Mouse (Mus musculus): ENCODE data around the gene Gm5485. TPM values are rescaled to one million over a fixed set of nuclear protein-coding genes. Genes with fewer than 3 reads are reported as not detected.

Gene Gm5485
- total RNA-seq, 2 experiments from 2014 or later, result not detected

- intact Hi-C loops (cut with DNase I; ENCODE audit: low total_unique reads), result no loop called here
- DNase-seq, result no peak
Observed at GRCm38 (mm10) chr16:48383582-48384257, 28.5 kb downstream of the Gm5485 start.

GRCm38 (mm10) chr16:48373711-48374485 lies 38.3 kb downstream of the Gm5485 start:
- DNase-seq, result no peak
- intact Hi-C loops (cut with DNase I; ENCODE audit: low total_unique reads), result no loop called here

- intact Hi-C loops (cut with DNase I; ENCODE audit: low total_unique reads), result no loop called here
- DNase-seq, result no peak
Observed at GRCm38 (mm10) chr16:48372461-48372860, 39.8 kb downstream of the Gm5485 start.

DNA sequence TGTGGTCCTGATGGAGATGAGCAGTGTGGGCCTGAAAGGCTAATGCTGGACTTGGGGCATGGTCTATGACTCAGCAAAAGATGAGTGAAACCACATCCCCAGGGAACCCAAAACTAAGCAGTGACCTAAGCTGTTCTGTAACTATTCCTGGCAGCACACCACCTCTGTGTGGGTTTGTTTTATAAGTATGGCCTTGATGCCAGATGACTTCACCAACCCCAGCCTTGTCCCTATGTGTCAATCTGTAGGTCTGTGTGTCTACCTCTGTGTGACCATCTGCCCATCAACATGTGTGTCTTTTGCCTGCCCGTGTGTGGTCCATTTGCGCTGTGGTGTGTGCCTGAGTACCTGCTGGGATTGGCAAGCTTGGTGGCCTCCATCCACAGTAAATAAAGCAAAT lies 44.1 kb downstream of the Gm5485 start:
- no peak for DNase-seq
- intact Hi-C loops (cut with DNase I; ENCODE audit: low total_unique reads), result no loop called here

- no peak for DNase-seq
Observed at GRCm38 (mm10) chr16:48366801-48367200, 45.4 kb downstream of the Gm5485 start.

GRCm38 (mm10) chr16:48360887-48361286 lies 51.3 kb downstream of the Gm5485 start:
- no peak for DNase-seq
- intact Hi-C loops (cut with DNase I; ENCODE audit: low total_unique reads), result no loop called here

More at GRCm38 (mm10) chr16:48366801-48367200, 45.4 kb downstream of the Gm5485 start:
- intact Hi-C loops (cut with DNase I; ENCODE audit: low total_unique reads), result no loop called here

DNA sequence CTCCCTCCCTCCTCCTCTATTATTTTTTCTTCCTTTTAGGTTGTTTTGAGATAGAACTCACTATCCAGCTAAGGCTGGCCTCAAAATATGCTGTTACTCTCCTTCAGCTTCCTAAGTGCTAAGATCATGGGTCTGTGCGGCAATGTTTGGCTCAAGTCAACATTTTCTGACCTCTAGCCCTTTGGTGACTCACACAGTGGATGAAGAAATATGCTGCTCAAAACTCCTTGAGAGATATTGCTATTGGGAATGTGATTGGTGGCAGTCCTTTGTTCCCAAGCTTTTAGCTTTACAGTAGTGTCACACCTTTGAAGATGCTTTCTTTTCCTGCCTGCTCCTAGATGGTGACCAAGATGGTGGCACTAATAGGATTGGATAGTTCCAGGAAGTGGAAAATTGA lies 55.8 kb downstream of the Gm5485 start:
- intact Hi-C loops (cut with DNase I; ENCODE audit: low total_unique reads), result no loop called here
- DNase-seq, result no peak

- intact Hi-C loops (cut with DNase I; ENCODE audit: low total_unique reads), result no loop called here
- DNase-seq, result no peak
Observed at GRCm38 (mm10) chr16:48355716-48356115, 56.5 kb downstream of the Gm5485 start.

Other genes with a start within 250 kb of the Gm5485 start
- not detected for gene Dppa4, start 128.7 kb downstream of the Gm5485 start, total RNA-seq (2021)
- not detected for gene Dppa2, start 108.5 kb downstream of the Gm5485 start, total RNA-seq (2021)
- gene Morc1, start 18.8 kb upstream of the Gm5485 start, total RNA-seq (2021), result under 1 TPM in 1 of 2 experiments, not detected in 1; 0.33 TPM